Mouse (Mus musculus) ES-E14 (cell line): ENCODE data around the gene Rpl5. TPM values are rescaled to one million over a fixed set of nuclear protein-coding genes. Genes with fewer than 3 reads are reported as not detected.

ENCODE experiments used
- DNase-seq: peaks from one replicate; pipeline ENCODE4 v3.0.0-alpha.2; 2013; ENCODE audit warnings: low read depth, low spot score
- H3K27ac ChIP-seq: 2 replicates; pipeline ENCODE4 v1.5.1; 2012; ENCODE audit warnings: low read depth, mild to moderate bottlenecking, low read length, moderate library complexity, mixed read lengths; ENCODE audit not compliant: poor library complexity, insufficient read depth, severe bottlenecking
- H3K36me3 ChIP-seq: 2 replicates; pipeline ENCODE4 v1.6.1; 2012; ENCODE audit warnings: mild to moderate bottlenecking, low read length, moderate library complexity, mixed read lengths; ENCODE audit not compliant: control insufficient read depth, poor library complexity, insufficient read depth, severe bottlenecking
- H3K4me1 ChIP-seq, 2 experiments: fragments of 150-350 bp in 1 of 2; sonication (generic) in 1 of 2; 2 replicates each; pipeline ENCODE4 v1.6.1; 2012; ENCODE audit warnings: low read length in 2 of 2, mild to moderate bottlenecking in 1 of 2, mixed read lengths in 1 of 2; ENCODE audit not compliant: control insufficient read depth in 2 of 2, insufficient read depth in 2 of 2, poor library complexity in 1 of 2
- H3K4me3 ChIP-seq, 2 experiments: fragments of 150-350 bp in 1 of 2; sonication (generic) in 1 of 2; 2 replicates each; pipeline ENCODE4 v1.5.1; 2012; ENCODE audit warnings: low read length in 2 of 2, low read depth in 1 of 2, mild to moderate bottlenecking in 1 of 2, mixed read lengths in 1 of 2; ENCODE audit not compliant: insufficient read depth in 1 of 2, poor library complexity in 1 of 2, severe bottlenecking in 1 of 2
- H3K9ac ChIP-seq: 2 replicates; pipeline ENCODE4 v1.6.1; 2012; ENCODE audit warnings: low read depth, mild to moderate bottlenecking, low read length, mixed read lengths; ENCODE audit not compliant: poor library complexity, insufficient read depth, severe bottlenecking
- H3K9me3 ChIP-seq: fragments of 150-350 bp; sonication (generic); 2 replicates; pipeline ENCODE4 v1.6.1; 2012; ENCODE audit warnings: low read depth, mild to moderate bottlenecking, low read length; ENCODE audit not compliant: control insufficient read depth, insufficient read depth
- CHD2 ChIP-seq: IDR thresholded peaks from 2 replicates; pipeline ENCODE4 v1.6.1; 2014; ENCODE audit warnings: mild to moderate bottlenecking, low read depth, low read length, inconsistent platforms
- HCFC1 ChIP-seq: IDR thresholded peaks from 2 replicates; pipeline ENCODE4 v1.6.1; 2012; ENCODE audit warnings: low read length, inconsistent platforms, borderline replicate concordance; ENCODE audit not compliant: insufficient read depth
- MAFK ChIP-seq: IDR thresholded peaks from 2 replicates; pipeline ENCODE4 v1.6.1; 2014; ENCODE audit warnings: mild to moderate bottlenecking, low read depth, low read length, inconsistent platforms; ENCODE audit not compliant: insufficient read depth
- ZC3H11A ChIP-seq: IDR thresholded peaks from 2 replicates; pipeline ENCODE4 v1.6.1; 2012; ENCODE audit warnings: low read depth, mild to moderate bottlenecking, inconsistent platforms, low read length, borderline replicate concordance
- ZNF384 ChIP-seq: IDR thresholded peaks from 2 replicates; pipeline ENCODE4 v1.6.1; 2012; ENCODE audit warnings: low read depth, low read length, inconsistent platforms
- in situ Hi-C, 2 experiments: fragments of 600-800 bp; cut with MboI; formaldehyde crosslinking; loops; one replicate each; pipeline ENCODE4 v1.15.1; 2025; ENCODE audit warnings: low sequenced_read_pairs in 2 of 2, inconsistent platforms in 1 of 2; ENCODE audit not compliant: unreplicated experiment in 2 of 2
- total RNA-seq: library from RNA; depleted of rRNA; stranded (reverse); fragments of 300-350 nt; gene quantifications from 2 replicates; pipeline ENCODE4 v1.2.3, GENCODE M21; 2012

The Rpl5 gene
- total RNA-seq, 1 experiment = 752 TPM

GRCm38 (mm10) chr5:107896265-107896664 is 4.0 kb upstream of the Rpl5 start:
- no peaks in the 10 kb centered on the region for H3K9me3 ChIP-seq
- no peak overlapping the region for H3K27ac ChIP-seq
- H3K4me1 ChIP-seq = no peaks in the 10 kb centered on the region
- no peak overlapping the region for H3K9ac ChIP-seq
- in situ Hi-C loops = no loop called here
- TF ChIP-seq MAFK (no peak), CHD2 (no peak), ZC3H11A (no peak), ZNF384 (no peak), HCFC1 (no peak)
- H3K4me3 ChIP-seq = no peak overlapping the region
- DNase-seq = no peak
- no peaks in the 10 kb centered on the region for H3K36me3 ChIP-seq

GRCm38 (mm10) chr5:107901014-107901615 is 813 bp downstream of the Rpl5 start:
- H3K4me1 ChIP-seq = no peaks in the 10 kb centered on the region
- peak overlapping the region; percentile 99 for H3K9ac ChIP-seq
- TF ChIP-seq CHD2 = no peak
- TF ChIP-seq ZC3H11A = no peak
- no peak for TF ChIP-seq HCFC1
- peak overlapping the region; percentile 93 to 96 for H3K4me3 ChIP-seq
- in situ Hi-C loops = no loop called here
- H3K36me3 ChIP-seq = peaks cover 36% of the 10 kb centered on the region
- DNase-seq = no peak
- peak overlapping the region; percentile 81 for H3K27ac ChIP-seq
- no peaks in the 10 kb centered on the region for H3K9me3 ChIP-seq

GRCm38 (mm10) chr5:107904325-107904724 is 4.0 kb downstream of the Rpl5 start:
- Histone ChIP-seq H3K9ac (no peak overlapping the region; the same call in 1 of the 2 replicates), H3K4me3 (no peak overlapping the region), H3K27ac (no peak overlapping the region), H3K9me3 (no peaks in the 10 kb centered on the region), H3K4me1 (no peaks in the 10 kb centered on the region), H3K36me3 (peaks cover 49% of the 10 kb centered on the region)
- no peak for TF ChIP-seq ZNF384
- TF ChIP-seq MAFK = no peak
- no peak for TF ChIP-seq ZC3H11A
- TF ChIP-seq CHD2 = no peak
- no peak for TF ChIP-seq HCFC1
- in situ Hi-C loops = no loop called here
- DNase-seq = no peak

- Histone ChIP-seq H3K27ac (no peak overlapping the region), H3K4me1 (no peaks in the 10 kb centered on the region), H3K9me3 (no peaks in the 10 kb centered on the region), H3K36me3 (peaks cover 34% of the 10 kb centered on the region), H3K4me3 (no peak overlapping the region), H3K9ac (no peak overlapping the region)
- no peak for TF ChIP-seq HCFC1
- no peak for TF ChIP-seq ZC3H11A
- TF ChIP-seq CHD2 = no peak
- no peak for TF ChIP-seq MAFK
- TF ChIP-seq ZNF384 = no peak
- DNase-seq = no peak
- in situ Hi-C loops = no loop called here
Observed at GRCm38 (mm10) chr5:107908514-107909110, 8.3 kb downstream of the Rpl5 start.

- in situ Hi-C loops = loop anchor here in 1 of 2 experiments (10.0 kb wide), 1 partner anchor 115 kb away; no protein-coding TSS in a partner anchor
- TF ChIP-seq ZC3H11A = no peak
- TF ChIP-seq HCFC1 = no peak
- no peak for TF ChIP-seq MAFK
- no peak for TF ChIP-seq ZNF384
- no peak for TF ChIP-seq CHD2
- no peak overlapping the region for H3K9ac ChIP-seq
- no peak overlapping the region for H3K4me3 ChIP-seq
- no peak overlapping the region for H3K27ac ChIP-seq
- no peaks in the 10 kb centered on the region for H3K9me3 ChIP-seq
- no peaks in the 10 kb centered on the region for H3K4me1 ChIP-seq
- DNase-seq = no peak
- peaks cover 27% of the 10 kb centered on the region for H3K36me3 ChIP-seq
Observed at GRCm38 (mm10) chr5:107909668-107910067, 9.4 kb downstream of the Rpl5 start.
